Mouse (Mus musculus) bone marrow, adult 2 months (tissue): ENCODE measurements at regions not wholly inside any gene's neighbourhood (a gene's known extent, or its start where the extent isn't known, plus 50 kb on each side); places are given as distances from the start of the nearest gene placed in this dataset.

Experiments
- H3K27ac ChIP-seq: fragments of 200-500 bp; 2 replicates; pipeline ENCODE4 v1.5.1; 2012; ENCODE audit warnings: low read depth, mild to moderate bottlenecking, control low read depth, inconsistent platforms, low read length; ENCODE audit not compliant: control insufficient read depth, poor library complexity, insufficient read depth
- H3K4me1 ChIP-seq: fragments of 200-500 bp; 2 replicates; pipeline ENCODE4 v1.6.1; 2011; ENCODE audit warnings: low read length; ENCODE audit not compliant: control insufficient read depth, insufficient read depth
- H3K4me3 ChIP-seq: fragments of 200-500 bp; replicated peaks from 2 replicates; pipeline ENCODE3; 2011; ENCODE audit warnings: mild to moderate bottlenecking, low read depth, low read length, control low read depth; ENCODE audit not compliant: control insufficient read depth
- CTCF ChIP-seq: fragments of 200-500 bp; IDR thresholded peaks from 2 replicates; pipeline ENCODE4 v1.5.1; 2011; ENCODE audit warnings: low read length, control low read depth; ENCODE audit not compliant: control insufficient read depth, insufficient read depth
- POLR2A ChIP-seq: fragments of 200-500 bp; IDR thresholded peaks from 2 replicates; pipeline ENCODE4 v1.6.1; 2011; ENCODE audit warnings: low read depth, mild to moderate bottlenecking, control low read depth, low read length, borderline replicate concordance; ENCODE audit not compliant: control insufficient read depth
- WGBS: fragments of 180-500 bp; shearing (Covaris S2); methylation state at CpG from one replicate; pipeline ENCODE4 v1.1.7; 2018; 5-methylcytosine and 5-hydroxymethylcytosine counted together

- Histone ChIP-seq H3K27ac (no peak overlapping the region), H3K4me3 (no peak overlapping the region), H3K4me1 (no peaks in the 10 kb centered on the region)
- 32% methylated on average over 2 of the region's 2 CpGs for WGBS
- TF ChIP-seq POLR2A = no peak
These were observed 72.1 kb downstream of the Cdc42ep3 start for GRCm38 (mm10) chr17:79282771-79283170.

- TF ChIP-seq POLR2A (no peak), CTCF (no peak)
- Histone ChIP-seq H3K27ac (no peak overlapping the region), H3K4me3 (no peak overlapping the region), H3K4me1 (no peaks in the 10 kb centered on the region)
- WGBS = 82% methylated on average over 8 of the region's 8 CpGs
These were observed 81.3 kb downstream of the Cdc42ep3 start for GRCm38 (mm10) chr17:79273551-79273950.

- 26% methylated on average over 5 of the region's 5 CpGs for WGBS
- no peaks in the 10 kb centered on the region for H3K4me1 ChIP-seq
These were observed 95.2 kb downstream of the Cdc42ep3 start for GRCm38 (mm10) chr17:79259691-79260090.

GRCm38 (mm10) chr17:79246962-79247902, 107.7 kb downstream of the Cdc42ep3 start:
- 82% methylated on average over 9 of the region's 9 CpGs for WGBS
- TF ChIP-seq CTCF (no peak), POLR2A (no peak)
- no peak overlapping the region for H3K4me3 ChIP-seq
- H3K27ac ChIP-seq = no peak overlapping the region
- H3K4me1 ChIP-seq = no peaks in the 10 kb centered on the region

More at GRCm38 (mm10) chr17:79259691-79260090, 95.2 kb downstream of the Cdc42ep3 start:
- TF ChIP-seq CTCF = no peak
- TF ChIP-seq POLR2A = no peak
- H3K4me3 ChIP-seq = no peak overlapping the region
- H3K27ac ChIP-seq = no peak overlapping the region

- WGBS = 88% methylated on average over 11 of the region's 11 CpGs
- Histone ChIP-seq H3K4me1 (no peaks in the 10 kb centered on the region), H3K27ac (no peak overlapping the region), H3K4me3 (no peak overlapping the region)
- TF ChIP-seq CTCF = no peak
- no peak for TF ChIP-seq POLR2A
These were observed 110.8 kb downstream of the Cdc42ep3 start for GRCm38 (mm10) chr17:79244121-79244520.

GRCm38 (mm10) chr17:79243426-79243825, 111.5 kb downstream of the Cdc42ep3 start:
- Histone ChIP-seq H3K4me1 (no peaks in the 10 kb centered on the region), H3K4me3 (no peak overlapping the region), H3K27ac (no peak overlapping the region)
- 91% methylated on average over 2 of the region's 2 CpGs for WGBS
- no peak for TF ChIP-seq CTCF
- no peak for TF ChIP-seq POLR2A

- WGBS = 82% methylated on average over 3 of the region's 3 CpGs
- no peak overlapping the region for H3K4me3 ChIP-seq
- no peaks in the 10 kb centered on the region for H3K4me1 ChIP-seq
- no peak for TF ChIP-seq POLR2A
- TF ChIP-seq CTCF = no peak
- H3K27ac ChIP-seq = no peak overlapping the region
These were observed 113.4 kb downstream of the Cdc42ep3 start for GRCm38 (mm10) chr17:79241489-79241888.

GRCm38 (mm10) chr17:79236244-79236781, 118.6 kb downstream of the Cdc42ep3 start:
- Histone ChIP-seq H3K4me1 (no peaks in the 10 kb centered on the region), H3K27ac (no peak overlapping the region), H3K4me3 (no peak overlapping the region)
- 33% methylated on average over 3 of the region's 3 CpGs for WGBS
- TF ChIP-seq CTCF (no peak), POLR2A (no peak)
